Mouse (Mus musculus): Measurements from ENCODE around the gene Slc4a4.

Gene Slc4a4

GRCm38 (mm10) chr5:89194654-89195053 lies 308.0 kb downstream of the Slc4a4 start:
- DNase-seq, result no peak

- DNase-seq, result no peak
Observed at GRCm38 (mm10) chr5:89198501-89198900, 311.9 kb downstream of the Slc4a4 start.

- no peak for DNase-seq
Observed at GRCm38 (mm10) chr5:89209973-89210703, 323.5 kb downstream of the Slc4a4 start.

GRCm38 (mm10) chr5:89211057-89211456 lies 324.4 kb downstream of the Slc4a4 start:
- DNase-seq, result no peak

- no peak for DNase-seq
Observed at GRCm38 (mm10) chr5:89218222-89218621, 331.6 kb downstream of the Slc4a4 start.

- DNase-seq, result no peak
Observed at GRCm38 (mm10) chr5:89218709-89219108, 332.1 kb downstream of the Slc4a4 start.

- no peak for DNase-seq
Observed at GRCm38 (mm10) chr5:89221658-89222057, 335.0 kb downstream of the Slc4a4 start.

- DNase-seq, result no peak
Observed at GRCm38 (mm10) chr5:89223061-89223740, 336.6 kb downstream of the Slc4a4 start.

- DNase-seq, result no peak
Observed at GRCm38 (mm10) chr5:89223744-89224368, 337.2 kb downstream of the Slc4a4 start.

GRCm38 (mm10) chr5:89227948-89228347 lies 341.3 kb downstream of the Slc4a4 start:
- no peak for DNase-seq

- DNase-seq, result no peak
Observed at GRCm38 (mm10) chr5:89229606-89230005, 343.0 kb downstream of the Slc4a4 start.

GRCm38 (mm10) chr5:89232313-89232712 lies 345.7 kb downstream of the Slc4a4 start:
- no peak for DNase-seq

GRCm38 (mm10) chr5:89251806-89252205 lies 365.2 kb downstream of the Slc4a4 start:
- DNase-seq, result no peak

GRCm38 (mm10) chr5:89259804-89260492 lies 373.3 kb downstream of the Slc4a4 start:
- DNase-seq, result no peak

- DNase-seq, result no peak
Observed at GRCm38 (mm10) chr5:89277049-89277448, 390.4 kb downstream of the Slc4a4 start.

- no peak for DNase-seq
Observed at GRCm38 (mm10) chr5:89277616-89278015, 391.0 kb downstream of the Slc4a4 start.

GRCm38 (mm10) chr5:89278309-89278708 lies 391.7 kb downstream of the Slc4a4 start:
- DNase-seq, result no peak

- DNase-seq, result no peak
Observed at GRCm38 (mm10) chr5:89280312-89280863, 393.8 kb downstream of the Slc4a4 start.

All from cerebellum, adult 11 months (tissue).